Mouse (Mus musculus): Measurements from ENCODE around the gene Sod3.

- no peak for TF ChIP-seq EP300 (IDR thresholded peaks at IDR 0.05; ENCODE audit: insufficient read depth, low read depth, low read length)
- no peak for TF ChIP-seq CTCF (IDR thresholded peaks at IDR 0.05; ENCODE audit: low read depth, low read length)
- TF ChIP-seq POLR2A (IDR thresholded peaks at IDR 0.05; ENCODE audit: insufficient read depth, low read length) = no peak
Observed at GRCm38 (mm10) chr5:52332120-52332519, 31.5 kb upstream of the Sod3 start.

All from ES-Bruce4 (cell line).